Mouse (Mus musculus) embryonic facial prominence, embryonic 10.5 days (tissue): ENCODE measurements at regions not wholly inside any gene's neighbourhood (a gene's known extent, or its start where the extent isn't known, plus 50 kb on each side); places are given as distances from the start of the nearest gene placed in this dataset.

ENCODE experiments used
- DNase-seq: peaks from one replicate; pipeline ENCODE4 v3.0.0-alpha.2; 2017; ENCODE audit warnings: low spot score
- H3K27ac ChIP-seq: fragments of 300-500 bp; sonication (generic); replicated peaks from 2 replicates; pipeline ENCODE4 v1.5.1; 2016; ENCODE audit warnings: mild to moderate bottlenecking
- H3K27me3 ChIP-seq: fragments of 300-500 bp; sonication (generic); replicated peaks from 2 replicates; pipeline ENCODE4 v1.6.1; 2016; ENCODE audit warnings: low read depth, mild to moderate bottlenecking; ENCODE audit not compliant: poor library complexity, severe bottlenecking
- H3K36me3 ChIP-seq: fragments of 300-500 bp; sonication (generic); replicated peaks from 2 replicates; pipeline ENCODE4 v1.6.1; 2016; ENCODE audit warnings: mild to moderate bottlenecking, moderate library complexity
- H3K4me1 ChIP-seq: fragments of 300-500 bp; sonication (generic); 2 replicates; pipeline ENCODE4 v1.6.1; 2016
- H3K4me3 ChIP-seq: fragments of 300-500 bp; sonication (generic); 2 replicates; pipeline ENCODE4 v1.5.1; 2016; ENCODE audit warnings: mild to moderate bottlenecking, moderate library complexity
- H3K9me3 ChIP-seq: fragments of 300-500 bp; sonication (generic); 2 replicates; pipeline ENCODE4 v1.6.1; 2016; ENCODE audit warnings: mild to moderate bottlenecking
- WGBS: fragments of 180-500 bp; shearing (Covaris S2); methylation state at CpG from one replicate; pipeline ENCODE4 v1.1.7; 2016; 5-methylcytosine and 5-hydroxymethylcytosine counted together

DNA sequence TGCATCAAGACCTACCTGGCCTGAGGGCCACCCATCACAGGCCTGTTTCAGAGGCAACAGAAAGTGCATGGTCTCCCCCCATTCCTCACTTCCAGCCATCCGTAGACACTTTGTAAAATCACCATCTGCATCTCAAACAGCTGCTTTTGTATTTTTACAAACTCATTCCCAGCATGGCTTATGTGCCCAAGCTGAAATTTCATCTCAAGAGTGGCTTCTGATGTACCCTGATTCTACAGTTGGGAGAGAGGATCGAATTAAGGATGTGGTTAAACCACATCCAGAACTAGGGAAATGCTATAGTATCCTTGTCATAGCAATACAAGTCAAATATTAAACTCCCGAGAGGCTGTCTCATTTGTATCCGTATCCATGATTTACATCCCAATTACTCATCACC is 221.5 kb downstream of the Qk start:
- no peaks in the 10 kb centered on the region for H3K36me3 ChIP-seq
- H3K9me3 ChIP-seq, result no peaks in the 10 kb centered on the region
- WGBS, result 82% methylated on average over 4 of the region's 4 CpGs
- no peaks in the 10 kb centered on the region for H3K27me3 ChIP-seq
- H3K4me3 ChIP-seq, result no peak overlapping the region
- H3K27ac ChIP-seq, result no peak overlapping the region
- no peaks in the 10 kb centered on the region for H3K4me1 ChIP-seq
- DNase-seq, result no peak

DNA sequence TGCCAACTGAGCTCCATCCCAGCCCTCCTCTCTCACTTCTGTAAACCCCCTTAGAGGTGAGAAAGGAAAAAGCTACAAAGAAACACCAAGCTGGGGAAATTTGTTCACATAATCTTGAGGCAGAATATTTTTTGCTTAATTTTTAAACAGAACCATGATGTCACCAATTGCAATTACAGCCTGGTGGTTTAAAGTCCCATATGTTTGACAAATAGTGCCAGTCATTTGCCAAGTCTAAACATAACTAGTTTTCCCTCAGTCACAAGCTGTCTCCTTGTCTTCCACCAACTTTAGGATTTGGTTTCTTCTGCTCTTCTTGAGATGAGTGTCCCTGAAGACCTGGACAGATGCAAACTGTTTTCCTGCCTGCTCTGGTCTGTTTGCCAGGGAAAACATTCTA is 222.0 kb downstream of the Qk start:
- H3K36me3 ChIP-seq, result no peaks in the 10 kb centered on the region
- H3K4me1 ChIP-seq, result no peaks in the 10 kb centered on the region
- H3K27me3 ChIP-seq, result no peaks in the 10 kb centered on the region
- H3K4me3 ChIP-seq, result no peak overlapping the region
- no peaks in the 10 kb centered on the region for H3K9me3 ChIP-seq
- no peak overlapping the region for H3K27ac ChIP-seq
- DNase-seq, result no peak

DNA sequence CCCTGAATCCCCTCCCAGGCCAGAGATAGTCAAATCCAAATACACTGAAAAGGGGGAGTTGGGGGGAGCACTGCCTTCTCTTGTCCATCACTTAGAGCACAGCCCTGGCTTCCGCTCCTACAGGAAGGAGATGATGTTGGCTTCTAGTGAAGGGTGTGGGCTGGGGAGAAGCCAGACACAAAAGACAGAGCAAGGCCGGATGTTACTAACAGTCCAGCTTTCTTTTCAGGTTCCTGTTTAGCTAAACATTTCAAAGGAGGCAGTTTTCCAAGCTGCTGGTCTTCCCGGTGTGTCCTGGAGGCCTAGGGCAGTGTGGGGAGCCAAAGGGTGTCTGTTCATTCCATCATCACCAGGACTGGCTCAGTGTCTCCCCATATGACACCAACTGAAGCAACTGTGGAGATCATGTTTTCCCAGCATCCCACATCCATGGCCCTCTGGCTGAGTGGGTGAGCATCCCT is 223.8 kb downstream of the Qk start:
- Histone ChIP-seq H3K27me3 (no peaks in the 10 kb centered on the region), H3K36me3 (no peaks in the 10 kb centered on the region), H3K9me3 (no peaks in the 10 kb centered on the region; the same call in 1 of the 2 replicates), H3K4me1 (no peaks in the 10 kb centered on the region), H3K27ac (no peak overlapping the region), H3K4me3 (no peak overlapping the region)
- DNase-seq, result no peak
- 83% methylated on average over 3 of the region's 3 CpGs for WGBS

DNA sequence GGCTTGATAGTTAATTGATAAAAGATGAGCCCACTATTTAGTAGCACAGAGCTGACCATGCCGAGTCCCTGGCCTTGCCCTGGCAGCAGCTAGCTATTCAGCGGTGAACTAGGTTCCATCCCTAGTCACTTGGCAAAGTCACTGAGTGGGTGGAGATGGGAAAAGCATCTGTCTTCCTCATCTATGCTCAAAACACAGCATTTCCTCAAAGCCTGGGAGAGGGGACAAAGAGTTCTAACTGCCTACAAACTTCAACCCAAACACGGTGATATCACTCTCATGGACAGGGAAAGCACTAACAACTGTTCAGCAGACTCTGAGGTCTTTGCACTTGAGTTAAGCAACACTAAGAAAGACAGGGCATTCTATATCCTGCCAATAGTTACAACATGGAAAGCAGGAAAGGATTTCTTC is 225.5 kb downstream of the Qk start:
- H3K36me3 ChIP-seq, result no peaks in the 10 kb centered on the region
- H3K4me1 ChIP-seq, result no peaks in the 10 kb centered on the region
- no peak for DNase-seq
- H3K27me3 ChIP-seq, result no peaks in the 10 kb centered on the region
- H3K27ac ChIP-seq, result no peak overlapping the region
- H3K4me3 ChIP-seq, result no peak overlapping the region
- no peaks in the 10 kb centered on the region; the same call in 1 of the 2 replicates for H3K9me3 ChIP-seq
- 72% methylated on average over 3 of the region's 3 CpGs for WGBS

DNA sequence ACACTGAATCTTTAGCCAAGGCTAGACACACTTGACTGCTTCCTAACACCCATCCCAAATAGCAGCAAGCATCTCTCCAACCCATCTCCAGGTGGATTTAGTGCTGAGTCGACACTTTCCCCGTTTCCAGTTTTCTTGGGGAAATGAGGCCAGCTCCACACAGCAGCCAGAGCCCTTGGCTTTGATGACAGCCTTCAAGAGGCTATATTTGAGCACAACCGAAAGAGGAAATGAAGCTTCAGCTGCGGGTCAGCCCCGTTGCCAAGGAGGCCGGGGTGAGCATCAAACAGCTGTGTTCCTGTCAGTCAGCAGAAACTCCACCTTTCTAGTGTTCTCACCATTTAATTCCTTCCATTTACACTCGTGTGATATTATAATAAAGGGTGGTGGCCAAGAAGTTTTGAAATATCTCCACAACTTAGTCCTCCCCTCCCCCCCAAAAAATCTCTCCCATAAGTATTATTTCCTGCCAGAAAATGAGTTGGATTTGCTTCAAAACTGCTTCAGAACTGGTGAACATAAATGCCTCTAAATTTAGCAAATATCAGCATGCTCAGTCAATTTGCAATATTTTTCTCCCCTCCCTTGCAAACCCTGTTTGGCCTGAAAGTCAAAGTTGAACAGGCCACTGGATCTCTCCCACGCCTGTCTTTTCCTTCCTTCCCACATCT is 226.1 kb downstream of the Qk start:
- H3K9me3 ChIP-seq, result no peaks in the 10 kb centered on the region; the same call in 1 of the 2 replicates
- 74% methylated on average over 8 of the region's 8 CpGs for WGBS
- H3K27me3 ChIP-seq, result no peaks in the 10 kb centered on the region
- H3K4me1 ChIP-seq, result no peaks in the 10 kb centered on the region
- no peaks in the 10 kb centered on the region for H3K36me3 ChIP-seq
- H3K27ac ChIP-seq, result no peak overlapping the region
- no peak overlapping the region for H3K4me3 ChIP-seq
- DNase-seq, result no peak

DNA sequence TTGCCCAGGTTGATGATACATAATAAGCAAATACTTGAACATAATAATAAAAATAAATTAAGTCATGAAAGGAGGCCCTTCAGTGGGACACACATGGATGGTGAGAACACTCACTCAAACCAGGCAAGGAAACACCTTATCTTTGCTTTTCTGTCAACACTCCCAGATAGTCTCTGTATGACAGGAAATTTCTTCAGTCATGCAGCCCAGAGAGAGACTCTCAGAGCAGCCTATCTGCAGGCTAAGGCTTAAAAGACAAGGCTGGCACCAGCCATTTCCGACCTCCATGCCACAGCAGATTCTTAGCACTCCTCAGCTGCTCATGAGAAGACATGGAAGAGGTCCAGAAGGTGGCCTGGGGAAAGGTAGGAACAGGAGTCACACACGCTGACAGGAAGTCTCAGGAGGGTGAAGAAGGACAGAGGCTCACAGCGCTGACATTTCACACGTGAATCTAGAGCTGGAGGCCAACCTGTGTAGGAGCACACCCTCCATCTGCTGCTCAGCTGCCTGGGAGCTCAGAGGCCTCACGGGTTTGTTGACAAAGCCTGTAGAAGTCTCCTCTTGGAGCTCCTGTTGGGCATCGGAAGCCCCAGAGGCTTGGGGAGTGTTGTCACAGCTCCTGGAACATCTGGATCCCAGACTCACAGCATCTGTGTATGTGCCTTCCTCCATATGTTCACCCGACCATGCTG is 232.3 kb downstream of the Qk start:
- Histone ChIP-seq H3K4me1 (no peaks in the 10 kb centered on the region), H3K36me3 (no peaks in the 10 kb centered on the region), H3K27me3 (no peaks in the 10 kb centered on the region), H3K4me3 (no peak overlapping the region), H3K9me3 (no peaks in the 10 kb centered on the region; the same call in 1 of the 2 replicates), H3K27ac (no peak overlapping the region)
- WGBS, result 71% methylated on average over 7 of the region's 7 CpGs
- DNase-seq, result no peak

DNA sequence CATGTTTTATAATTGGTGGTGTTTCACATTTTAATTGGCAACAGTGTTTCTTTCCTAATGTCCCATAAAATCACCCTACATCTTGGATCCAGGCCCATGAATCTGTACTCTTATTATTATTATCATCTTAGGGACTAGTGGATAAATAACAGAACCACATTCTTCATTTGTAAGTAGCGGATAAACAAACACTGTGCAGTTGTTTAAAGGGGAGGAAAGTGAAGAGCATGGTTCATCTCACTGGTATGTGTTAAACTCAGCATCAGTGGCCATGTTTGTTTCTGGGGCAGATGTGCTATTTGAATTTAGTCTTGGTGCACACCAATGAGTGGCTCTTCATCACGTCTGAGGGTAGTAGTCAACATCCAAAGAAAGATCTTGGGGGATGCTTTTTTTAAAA is 233.1 kb downstream of the Qk start:
- 85% methylated on average over 2 of the region's 2 CpGs for WGBS
- DNase-seq, result no peak

DNA sequence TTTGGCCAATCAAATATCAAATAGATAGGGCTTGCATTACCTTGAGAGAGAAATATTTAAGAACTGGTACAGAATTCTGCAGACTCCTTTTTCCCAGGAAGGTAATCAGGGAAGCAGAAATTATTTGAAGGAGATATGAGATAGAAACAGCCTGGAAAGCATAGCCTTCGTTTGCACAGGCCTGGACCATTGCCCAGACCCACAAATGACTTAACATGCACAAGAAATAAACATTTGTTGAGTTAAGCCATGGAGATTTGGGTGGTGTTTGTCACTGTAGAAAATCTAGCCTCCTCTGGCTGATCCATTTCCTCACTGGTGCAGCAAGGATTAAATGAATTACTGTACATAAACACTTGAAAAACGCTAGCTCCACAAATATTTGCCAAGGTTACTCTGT is 233.5 kb downstream of the Qk start:
- Histone ChIP-seq H3K27me3 (no peaks in the 10 kb centered on the region), H3K4me3 (no peak overlapping the region), H3K27ac (no peak overlapping the region), H3K9me3 (no peaks in the 10 kb centered on the region), H3K4me1 (no peaks in the 10 kb centered on the region), H3K36me3 (no peaks in the 10 kb centered on the region)
- WGBS, result 78% methylated on average over 2 of the region's 2 CpGs
- no peak for DNase-seq

More for the DNA sequence above, 233.1 kb downstream of the Qk start:
- no peaks in the 10 kb centered on the region for H3K36me3 ChIP-seq
- H3K27ac ChIP-seq, result no peak overlapping the region
- H3K4me3 ChIP-seq, result no peak overlapping the region
- H3K9me3 ChIP-seq, result no peaks in the 10 kb centered on the region
- no peaks in the 10 kb centered on the region for H3K4me1 ChIP-seq
- H3K27me3 ChIP-seq, result no peaks in the 10 kb centered on the region

DNA sequence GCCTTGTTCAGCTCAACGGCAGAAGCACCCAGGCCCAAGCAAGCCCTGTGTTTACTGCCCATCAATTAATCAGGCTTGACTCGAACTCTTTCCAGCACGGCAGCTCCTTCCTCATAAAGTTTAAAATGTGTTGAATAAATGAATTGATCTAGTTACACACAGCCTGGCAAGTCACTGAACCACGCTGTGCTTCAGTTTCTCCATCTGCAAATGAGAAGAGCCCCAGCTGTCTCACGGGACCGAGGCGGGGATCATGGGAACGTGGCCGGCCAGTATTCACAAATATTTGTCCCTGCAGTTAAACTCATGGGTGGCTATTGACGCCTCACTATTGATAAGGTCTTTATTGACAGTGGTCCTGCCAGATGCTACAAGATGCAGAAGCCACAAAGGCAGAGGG is 237.9 kb downstream of the Qk start:
- H3K36me3 ChIP-seq, result no peaks in the 10 kb centered on the region
- no peak overlapping the region for H3K4me3 ChIP-seq
- H3K4me1 ChIP-seq, result peaks cover 14% of the 10 kb centered on the region
- H3K9me3 ChIP-seq, result no peaks in the 10 kb centered on the region
- no peak for DNase-seq
- H3K27me3 ChIP-seq, result no peaks in the 10 kb centered on the region
- WGBS, result 82% methylated on average over 10 of the region's 10 CpGs
- H3K27ac ChIP-seq, result no peak overlapping the region

DNA sequence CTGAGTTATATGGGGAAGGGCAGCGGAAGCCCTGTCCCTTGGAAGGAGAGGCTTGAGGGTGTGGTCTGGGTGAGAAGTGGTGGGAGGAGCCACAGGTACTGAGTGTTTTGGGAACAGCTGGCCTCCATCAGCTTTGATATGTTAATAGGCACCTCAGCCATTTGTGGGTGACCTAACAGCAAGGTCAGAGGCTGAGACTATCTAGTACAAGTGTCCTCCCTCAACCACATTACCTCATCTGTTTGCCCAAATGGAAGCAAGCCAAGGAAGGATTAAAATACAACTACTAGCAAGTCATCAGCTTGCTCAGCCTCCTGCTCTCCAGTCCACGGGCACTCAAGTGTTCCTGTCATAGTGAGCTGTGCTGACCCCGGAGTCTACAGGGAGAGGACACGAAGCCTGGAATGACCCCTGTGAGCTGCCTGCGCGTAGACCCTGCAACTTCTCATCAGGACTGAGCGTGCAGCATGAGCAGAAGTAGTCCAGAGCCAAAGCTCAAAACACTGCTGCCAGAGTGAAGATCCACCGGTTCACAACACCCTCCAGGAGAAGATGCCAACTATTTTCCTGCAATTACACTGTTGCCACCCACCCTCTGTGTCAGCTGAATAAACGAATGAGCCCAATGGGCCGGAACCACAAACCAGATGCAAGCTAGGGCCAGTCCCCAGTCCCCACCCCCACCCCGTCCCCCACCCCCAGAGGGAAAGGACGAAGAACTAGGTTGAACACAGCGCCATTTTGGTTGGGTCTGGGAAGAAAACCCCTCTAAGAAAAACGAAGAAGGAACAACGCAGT is 239.6 kb downstream of the Qk start:
- WGBS, result 85% methylated on average over 15 of the region's 15 CpGs
- no peak overlapping the region for H3K27ac ChIP-seq
- no peak for DNase-seq
- H3K9me3 ChIP-seq, result no peaks in the 10 kb centered on the region
- H3K27me3 ChIP-seq, result no peaks in the 10 kb centered on the region
- no peak overlapping the region for H3K4me3 ChIP-seq
- no peaks in the 10 kb centered on the region for H3K36me3 ChIP-seq
- H3K4me1 ChIP-seq, result peaks cover 14% of the 10 kb centered on the region

DNA sequence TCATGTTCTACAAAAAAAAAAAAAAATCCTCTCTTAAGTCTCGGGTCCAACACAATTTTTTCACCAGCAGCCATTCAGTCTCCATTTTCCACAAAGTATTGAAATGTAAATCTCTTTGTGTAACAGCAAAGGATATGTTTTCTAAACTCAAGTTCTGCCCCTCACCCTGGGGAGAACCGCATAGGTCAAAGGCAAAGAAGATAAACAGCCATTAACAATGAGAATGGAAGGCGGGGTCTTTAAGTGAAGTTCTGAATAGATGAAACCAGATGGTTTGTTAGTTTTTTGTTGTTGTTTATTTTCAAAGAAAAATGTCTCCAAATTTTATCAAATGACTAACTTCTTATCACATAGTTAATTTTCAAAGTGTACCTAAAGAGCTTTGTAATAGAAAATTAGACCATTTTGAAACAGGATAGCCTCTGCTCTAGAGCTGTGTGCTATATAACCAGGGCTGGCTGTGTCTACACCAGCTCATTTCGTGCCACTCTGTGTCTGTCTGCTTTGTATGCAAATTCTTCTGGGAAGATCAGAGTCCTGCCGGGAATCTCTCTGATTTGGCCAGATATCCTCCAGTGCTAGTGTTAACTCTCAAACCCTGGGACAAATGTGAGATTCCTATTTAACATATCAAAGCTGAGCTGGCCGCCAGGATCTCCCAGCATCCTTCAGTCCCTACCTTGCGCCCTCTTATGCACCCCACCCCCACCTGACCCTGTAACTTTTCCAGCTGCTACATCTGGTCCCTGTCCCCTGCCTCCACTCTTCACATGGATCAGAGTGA is 240.9 kb downstream of the Qk start:
- Histone ChIP-seq H3K27me3 (no peaks in the 10 kb centered on the region), H3K36me3 (no peaks in the 10 kb centered on the region), H3K4me1 (peaks cover 14% of the 10 kb centered on the region), H3K9me3 (no peaks in the 10 kb centered on the region), H3K27ac (no peak overlapping the region), H3K4me3 (no peak overlapping the region)
- WGBS, result 55% methylated on average over 7 of the region's 7 CpGs
- no peak for DNase-seq

DNA sequence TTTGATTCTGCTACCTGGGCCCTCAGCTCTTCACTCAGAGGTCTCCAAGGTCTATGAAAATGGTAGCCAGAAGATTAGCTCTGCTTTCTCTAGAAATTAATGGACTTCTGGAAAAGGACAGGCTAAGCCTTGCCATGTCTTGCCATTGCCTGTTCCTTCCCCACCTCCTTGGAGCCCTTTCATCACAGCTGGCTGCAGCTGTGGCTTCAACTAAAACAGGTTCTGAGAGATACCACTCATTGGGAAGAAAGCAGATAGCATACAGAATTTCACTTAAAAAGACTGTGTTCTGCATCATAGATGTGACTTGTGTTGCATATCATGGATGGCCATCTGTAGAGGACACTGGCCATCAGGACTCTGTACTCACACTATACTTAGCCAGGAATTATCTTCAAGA is 246.4 kb downstream of the Qk start:
- no peaks in the 10 kb centered on the region for H3K4me1 ChIP-seq
- no peaks in the 10 kb centered on the region for H3K36me3 ChIP-seq
- H3K27me3 ChIP-seq, result no peaks in the 10 kb centered on the region
- H3K4me3 ChIP-seq, result no peak overlapping the region
- H3K27ac ChIP-seq, result no peak overlapping the region
- DNase-seq, result no peak
- H3K9me3 ChIP-seq, result no peaks in the 10 kb centered on the region
